Mouse (Mus musculus) liver, postnatal 0 days (tissue): ENCODE results near the gene Dlg1.

Source experiments
- CTCF ChIP-seq: sonication (generic); IDR thresholded peaks from 2 replicates; pipeline ENCODE4 v1.5.1; 2016; ENCODE audit warnings: antibody characterized with exemption, low read depth
- EP300 ChIP-seq: IDR thresholded peaks from 2 replicates; pipeline ENCODE4 v1.6.1; 2016; ENCODE audit warnings: antibody characterized with exemption, low read depth, mild to moderate bottlenecking

DNA sequence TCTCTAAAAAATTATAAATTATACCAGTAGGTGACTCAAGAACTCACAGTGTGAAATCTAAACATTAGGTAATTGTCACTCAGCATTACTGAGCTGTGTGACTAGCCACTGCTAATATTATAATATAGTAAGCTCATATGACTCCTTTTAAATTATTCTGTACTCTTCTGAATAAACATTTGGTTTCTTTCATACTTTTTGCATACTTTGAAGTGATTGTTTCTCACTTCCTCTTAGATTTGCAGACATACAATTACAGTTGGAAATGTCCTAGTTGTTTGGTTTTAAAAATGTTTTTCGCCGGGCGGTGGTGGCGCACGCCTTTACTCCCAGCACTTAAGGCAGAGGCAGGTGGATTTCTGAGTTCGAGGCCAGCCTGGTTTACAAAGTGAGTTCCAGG, 19.0 kb downstream of the Dlg1 start:
- no peak for TF ChIP-seq EP300
- no peak for TF ChIP-seq CTCF
